ENCODE assay signal across 18 mouse cellular contexts in the genomic region with DNA sequence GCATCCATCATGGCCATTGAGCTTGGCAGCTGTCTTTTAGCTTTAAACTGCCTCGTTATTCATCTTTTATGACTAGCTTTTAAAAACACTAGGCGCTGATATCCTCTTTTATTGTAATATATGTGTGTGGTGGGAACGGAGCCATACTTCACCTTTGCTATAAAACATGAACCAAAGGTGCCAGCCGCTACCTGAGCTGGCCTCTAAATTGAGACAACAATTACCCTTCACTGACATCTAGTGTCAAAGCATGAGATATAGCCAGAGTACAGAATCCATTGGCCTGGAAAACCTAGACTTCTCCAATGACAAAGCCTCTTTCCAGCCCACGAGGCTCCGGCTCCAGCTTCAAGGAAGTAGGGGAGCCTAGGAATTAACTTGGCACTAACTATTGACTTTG. TPM values are rescaled to one million over a fixed set of nuclear protein-coding genes. Genes with fewer than 3 reads are reported as not detected.
A peak's percentile ranks its signal among the peaks of the same experiment; 100 is the strongest.
DNase-seq lines count a peak whose midpoint lies in the region; ATAC-seq and TF ChIP-seq lines count a peak whose summit lies in the region.
"Had no signal": no experiment of that assay in that cellular context is flagged by ENCODE, and none has a peak within 500 bp of the region (broad histone marks: within the 10 kb centered on the region; RNA-seq: fewer than 3 reads in every experiment).

No protein-coding gene starts in this region.

- no peak overlapping the region for H3K4me2 ChIP-seq in midbrain, embryonic 14.5 days (ENCODE audit: low read length)
- no peak overlapping the region for H3K4me2 ChIP-seq in midbrain, embryonic 13.5 days (replicated peaks)
- H3K4me2 ChIP-seq: embryonic facial prominence, embryonic 12.5 days; heart, embryonic 11.5 days; limb, embryonic 13.5 days; liver, embryonic 12.5 days; neural tube, embryonic 12.5 days had no signal

- ATAC-seq in midbrain, embryonic 14.5 days (ENCODE audit: low FRiP score, low TSS enrichment), result no peak
- no peak for ATAC-seq in midbrain, embryonic 13.5 days
- ATAC-seq: liver, embryonic 12.5 days had no signal

- DNase-seq in heart, adult 2 months, result no peak
- no peak for DNase-seq in heart, embryonic 10.5 days (ENCODE audit: low spot score)
- peak; percentile 53 for DNase-seq in midbrain, embryonic 14.5 days
- peak; percentile 28 for DNase-seq in brain, embryonic 14.5 days (ENCODE audit: low read depth)
- peak; percentile 14 for DNase-seq in retina, postnatal 1 day
- DNase-seq in left cerebral cortex, adult 18-20 months (ENCODE audit: low spot score in 2 of 2), result no peak
- DNase-seq: cerebellum, postnatal 25 days; kidney, adult 18-20 months; lung, adult 18-20 months; lung, postnatal 10 days; spleen, adult 18-20 months had no signal

- H3K27ac ChIP-seq in heart, adult 2 months, result no peak overlapping the region
- H3K27ac ChIP-seq in heart, embryonic 10.5 days, result no peak overlapping the region
- H3K27ac ChIP-seq in midbrain, embryonic 14.5 days (replicated peaks; ENCODE audit: low read depth, low read length), result no peak overlapping the region
- no peak overlapping the region for H3K27ac ChIP-seq in midbrain, embryonic 13.5 days
- H3K27ac ChIP-seq: embryonic facial prominence, embryonic 12.5 days; limb, embryonic 13.5 days; liver, embryonic 12.5 days; midbrain, embryonic 10.5 days; neural tube, embryonic 12.5 days had no signal

- 77% methylated on average over 6 of the region's 6 CpGs for WGBS in heart, adult 2 months
- 78% methylated on average over 6 of the region's 6 CpGs for WGBS in heart, embryonic 10.5 days
- 81% methylated on average over 6 of the region's 6 CpGs for WGBS in midbrain, embryonic 14.5 days
- WGBS in midbrain, embryonic 13.5 days, result 81% methylated on average over 6 of the region's 6 CpGs

- H3K79me2 ChIP-seq in heart, adult 2 months (replicated peaks; ENCODE audit: control insufficient read depth, insufficient read depth, low read length), result no peaks in the 10 kb centered on the region

- 0 out of 2 replicates have a peak, but pooled peaks have one; percentile 14 for TF ChIP-seq CTCF in heart, adult 2 months (IDR thresholded peaks at IDR 0.05)
- TF ChIP-seq CTCF in brain, embryonic 14.5 days (IDR thresholded peaks at IDR 0.05; ENCODE audit: borderline replicate concordance, extremely low read depth, insufficient read depth, insufficient read length), result no peak

- intact Hi-C loops in heart, adult 2 months (cut with DNase I), result no loop called here

- no peaks in the 10 kb centered on the region for H3K4me1 ChIP-seq in heart, adult 2 months (ENCODE audit: control insufficient read depth, insufficient read depth, low read length)
- H3K4me1 ChIP-seq in heart, embryonic 10.5 days, result no peaks in the 10 kb centered on the region
- H3K4me1 ChIP-seq in midbrain, embryonic 14.5 days (ENCODE audit: control insufficient read depth, insufficient read depth, low read length), result no peaks in the 10 kb centered on the region
- H3K4me1 ChIP-seq in midbrain, embryonic 13.5 days (replicated peaks), result no peaks in the 10 kb centered on the region
- H3K4me1 ChIP-seq: embryonic facial prominence, embryonic 12.5 days; limb, embryonic 13.5 days; liver, embryonic 12.5 days; midbrain, embryonic 10.5 days; neural tube, embryonic 12.5 days had no signal

- no peaks in the 10 kb centered on the region for H3K36me3 ChIP-seq in heart, adult 2 months (ENCODE audit: control insufficient read depth, insufficient read depth, low read length)
- no peaks in the 10 kb centered on the region for H3K36me3 ChIP-seq in heart, embryonic 10.5 days
- no peaks in the 10 kb centered on the region for H3K36me3 ChIP-seq in midbrain, embryonic 14.5 days (ENCODE audit: control insufficient read depth, insufficient read depth, low read length)
- no peaks in the 10 kb centered on the region for H3K36me3 ChIP-seq in midbrain, embryonic 13.5 days
- H3K36me3 ChIP-seq: embryonic facial prominence, embryonic 12.5 days; limb, embryonic 13.5 days; liver, embryonic 12.5 days; midbrain, embryonic 10.5 days; neural tube, embryonic 12.5 days had no signal

- no peaks in the 10 kb centered on the region for H3K9me3 ChIP-seq in heart, embryonic 10.5 days
- no peaks in the 10 kb centered on the region for H3K9me3 ChIP-seq in midbrain, embryonic 14.5 days (ENCODE audit: control insufficient read depth, low read length)
- no peaks in the 10 kb centered on the region for H3K9me3 ChIP-seq in midbrain, embryonic 13.5 days
- H3K9me3 ChIP-seq: embryonic facial prominence, embryonic 12.5 days; limb, embryonic 13.5 days; liver, embryonic 12.5 days; midbrain, embryonic 10.5 days; neural tube, embryonic 12.5 days had no signal

- TF ChIP-seq POLR2A in heart, adult 2 months (IDR thresholded peaks at IDR 0.05; ENCODE audit: insufficient read depth, low read depth, low read length), result no peak
- TF ChIP-seq POLR2A in brain, embryonic 14.5 days (IDR thresholded peaks at IDR 0.05; ENCODE audit: borderline replicate concordance, extremely low read depth, insufficient read depth, insufficient read length, poor library complexity, severe bottlenecking), result no peak

- H3K27me3 ChIP-seq in heart, adult 2 months (ENCODE audit: control insufficient read depth, insufficient read depth, low read length), result no peaks in the 10 kb centered on the region
- H3K27me3 ChIP-seq in heart, embryonic 10.5 days (ENCODE audit: insufficient read depth, poor library complexity, severe bottlenecking), result no peaks in the 10 kb centered on the region
- H3K27me3 ChIP-seq in midbrain, embryonic 14.5 days (ENCODE audit: control insufficient read depth, insufficient read depth, low read length), result no peaks in the 10 kb centered on the region
- H3K27me3 ChIP-seq in midbrain, embryonic 13.5 days, result no peaks in the 10 kb centered on the region
- H3K27me3 ChIP-seq: embryonic facial prominence, embryonic 12.5 days; liver, embryonic 12.5 days; neural tube, embryonic 12.5 days had no signal

- no peak overlapping the region for H3K9ac ChIP-seq in heart, adult 2 months (ENCODE audit: low read depth, low read length)
- no peak overlapping the region for H3K9ac ChIP-seq in midbrain, embryonic 14.5 days (replicated peaks; ENCODE audit: low read length)
- no peak overlapping the region for H3K9ac ChIP-seq in midbrain, embryonic 13.5 days (replicated peaks)
- H3K9ac ChIP-seq: embryonic facial prominence, embryonic 12.5 days; limb, embryonic 13.5 days; liver, embryonic 12.5 days; neural tube, embryonic 12.5 days had no signal

- TF ChIP-seq EP300 in heart, adult 2 months (IDR thresholded peaks at IDR 0.05; ENCODE audit: insufficient read depth, low read depth, low read length), result no peak

- no peak overlapping the region for H3K4me3 ChIP-seq in heart, adult 2 months
- no peak overlapping the region for H3K4me3 ChIP-seq in heart, embryonic 10.5 days
- no peak overlapping the region for H3K4me3 ChIP-seq in midbrain, embryonic 14.5 days (replicated peaks; ENCODE audit: low read depth, low read length)
- no peak overlapping the region for H3K4me3 ChIP-seq in midbrain, embryonic 13.5 days (replicated peaks)
- H3K4me3 ChIP-seq: embryonic facial prominence, embryonic 12.5 days; limb, embryonic 13.5 days; liver, embryonic 12.5 days; midbrain, embryonic 10.5 days; neural tube, embryonic 12.5 days had no signal

RNA-seq across cellular contexts. Expression of gene Bnip2, which starts 47.7 kb away (rescaled TPM):
- 10 to 100 TPM; 96.7 to 97.0 TPM for total RNA-seq in heart, adult 2 months (2021)
- 34.1 and 62.8 TPM in 2 replicates for polyA plus RNA-seq in heart, adult 2 months (2012; rRNA removed)
- polyA plus RNA-seq in heart, embryonic 10.5 days (2016; fragmentation: Nextera tagmentation; extraction: Ambion mirVana), result 128 and 132 TPM in 2 replicates
- polyA plus RNA-seq in midbrain, embryonic 14.5 days (2014; fragmentation: Nextera tagmentation; extraction: Ambion mirVana), result 74.8 and 92.8 TPM in 2 replicates
- polyA plus RNA-seq in midbrain, embryonic 13.5 days (2015; fragmentation: Nextera tagmentation; extraction: Ambion mirVana), result 97.5 and 101 TPM in 2 replicates
- polyA plus RNA-seq in brain, embryonic 14.5 days (2012; rRNA removed), result 71.6 and 85.3 TPM in 2 replicates
- 10 to 100 TPM; 40.6 to 40.7 TPM for total RNA-seq in left cerebral cortex, adult 18-20 months (2021)

Comparison
In these comparisons a context has a peak if more than half of its experiments do, and no peak if none do; other contexts are left out.
1. DNase-seq: peak in midbrain, embryonic 14.5 days (single experiment), brain, embryonic 14.5 days (single experiment) and retina, postnatal 1 day (single experiment); none in heart, adult 2 months (0 of 2), heart, embryonic 10.5 days (single experiment) and left cerebral cortex, adult 18-20 months (0 of 2).